ENCODE assay signal across 22 mouse cellular contexts in the genomic region with DNA sequence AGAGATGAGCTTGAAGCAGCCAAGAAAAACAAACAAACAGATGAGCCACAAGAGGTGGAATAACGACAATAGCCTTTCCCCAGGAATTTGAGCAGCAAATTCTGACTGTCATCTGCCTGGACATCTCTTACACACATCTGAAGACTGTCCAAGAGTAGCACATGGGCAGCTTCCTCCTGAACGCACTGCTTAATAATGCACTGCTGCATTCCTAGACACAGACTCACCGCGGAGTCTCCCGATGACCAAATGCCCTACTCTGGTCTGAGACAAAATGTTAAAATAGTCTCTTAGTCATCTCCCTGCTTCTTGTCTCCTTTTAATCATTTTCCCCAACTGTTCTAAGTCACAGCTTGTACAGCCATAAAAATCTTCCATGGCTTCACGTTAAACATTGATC.
DNase-seq lines count a peak whose midpoint lies in the region; ATAC-seq and TF ChIP-seq lines count a peak whose summit lies in the region.
"Had no signal": no experiment of that assay in that cellular context is flagged by ENCODE, and none has a peak within 500 bp of the region (broad histone marks: within the 10 kb centered on the region; RNA-seq: fewer than 3 reads in every experiment).

No protein-coding gene starts in this region.

- intact Hi-C loops in gastrocnemius, postnatal 36 days (cut with DNase I), result no loop called here

- H3K4me3 ChIP-seq in thymus, adult 2 months (ENCODE audit: control insufficient read depth, insufficient read depth, low read length), result no peak overlapping the region
- no peak overlapping the region for H3K4me3 ChIP-seq in midbrain, postnatal 0 days (ENCODE audit: low read depth, low read length)
- H3K4me3 ChIP-seq: embryonic facial prominence, embryonic 12.5 days; heart, adult 2 months; limb, embryonic 12.5 days; liver, embryonic 12.5 days; midbrain, embryonic 12.5 days; neural tube, embryonic 13.5 days had no signal

- no peak for TF ChIP-seq CTCF in Patski (IDR thresholded peaks at IDR 0.05)
- TF ChIP-seq CTCF in thymus, adult 2 months (IDR thresholded peaks at IDR 0.05; ENCODE audit: borderline replicate concordance, control insufficient read depth, extremely low read depth, insufficient read depth, low read length, poor library complexity), result no peak
- TF ChIP-seq CTCF in midbrain, postnatal 0 days (IDR thresholded peaks at IDR 0.05), result no peak

- DNase-seq in gastrocnemius, postnatal 25 days, result peak; percentile 20
- DNase-seq in gastrocnemius, postnatal 36 days, result no peak
- peak; percentile 4 for DNase-seq in lung, postnatal 10 days
- DNase-seq in lung, postnatal 14 days, result no peak
- DNase-seq in Patski (ENCODE audit: low read depth, low spot score), result peak; percentile 98
- DNase-seq in thymus, adult 2 months, result no peak
- no peak for DNase-seq in midbrain, postnatal 0 days (ENCODE audit: low spot score)
- DNase-seq: adrenal gland, postnatal 36 days; cerebellum, adult 2 months; lung, embryonic 14.5 days; thymus, postnatal 4 days had no signal

- CTCF ChIA-PET in Patski (lab: Charles Lee), result interaction anchor here (0.6 to 5.8 kb wide), 11 partner anchors 13 to 193 kb away, joined by 3 to 39 read pairs (median 4); a partner anchor contains a TSS

- H3K9ac ChIP-seq in midbrain, postnatal 0 days (replicated peaks; ENCODE audit: low read length, poor library complexity, severe bottlenecking), result no peak overlapping the region
- H3K9ac ChIP-seq: embryonic facial prominence, embryonic 12.5 days; limb, embryonic 12.5 days; liver, embryonic 12.5 days; lung, embryonic 14.5 days; midbrain, embryonic 12.5 days; neural tube, embryonic 13.5 days had no signal

- in situ Hi-C loops in Patski (cut with MboI; ENCODE audit: low pct_unique_long_range_greater_than_20kb), result no loop called here

- ATAC-seq in Patski, result peak; percentile 100
- no peak for ATAC-seq in midbrain, postnatal 0 days (ENCODE audit: low FRiP score)
- ATAC-seq: CD4-positive, CD25-positive, alpha-beta regulatory T cell, adult 4 months; forebrain, embryonic 16.5 days; hindbrain, postnatal 0 days; intestine, postnatal 0 days; liver, embryonic 12.5 days had no signal

- no peaks in the 10 kb centered on the region for H3K36me3 ChIP-seq in thymus, adult 2 months (ENCODE audit: control insufficient read depth, insufficient read depth, low read length)
- no peaks in the 10 kb centered on the region for H3K36me3 ChIP-seq in midbrain, postnatal 0 days (ENCODE audit: insufficient read depth, low read length)
- H3K36me3 ChIP-seq: embryonic facial prominence, embryonic 12.5 days; limb, embryonic 12.5 days; liver, embryonic 12.5 days; midbrain, embryonic 12.5 days; neural tube, embryonic 13.5 days had no signal

- 91% methylated on average over 6 of the region's 6 CpGs for WGBS in thymus, adult 2 months
- WGBS in midbrain, postnatal 0 days, result 87% methylated on average over 6 of the region's 6 CpGs

- H3K9me3 ChIP-seq in midbrain, postnatal 0 days (ENCODE audit: low read length), result no peaks in the 10 kb centered on the region
- H3K9me3 ChIP-seq: embryonic facial prominence, embryonic 12.5 days; limb, embryonic 12.5 days; liver, embryonic 12.5 days; midbrain, embryonic 12.5 days; neural tube, embryonic 13.5 days had no signal

- POLR2A ChIA-PET in Patski (lab: Charles Lee), result interaction anchor here (0.5 to 0.7 kb wide), 3 partner anchors 11 to 122 kb away, joined by 3 read pairs; no protein-coding TSS in a partner anchor

- TF ChIP-seq POLR2A in thymus, adult 2 months (IDR thresholded peaks at IDR 0.05; ENCODE audit: control insufficient read depth, extremely low read depth, insufficient read depth, low read length, poor library complexity), result no peak

- no peak overlapping the region for H3K4me2 ChIP-seq in midbrain, postnatal 0 days (ENCODE audit: low read depth, low read length, poor library complexity, severe bottlenecking)
- H3K4me2 ChIP-seq: embryonic facial prominence, embryonic 12.5 days; limb, embryonic 12.5 days; liver, embryonic 12.5 days; lung, embryonic 14.5 days; midbrain, embryonic 12.5 days; neural tube, embryonic 13.5 days had no signal

- no peaks in the 10 kb centered on the region for H3K4me1 ChIP-seq in thymus, adult 2 months (replicated peaks; ENCODE audit: control insufficient read depth, insufficient read depth, low read length)
- H3K4me1 ChIP-seq in midbrain, postnatal 0 days (ENCODE audit: insufficient read depth, low read length), result no peaks in the 10 kb centered on the region
- H3K4me1 ChIP-seq: liver, embryonic 12.5 days; midbrain, embryonic 12.5 days; neural tube, embryonic 13.5 days had no signal

- H3K27me3 ChIP-seq in Patski, result no peaks in the 10 kb centered on the region
- no peaks in the 10 kb centered on the region for H3K27me3 ChIP-seq in thymus, adult 2 months (ENCODE audit: control insufficient read depth, insufficient read depth, low read length)
- H3K27me3 ChIP-seq in midbrain, postnatal 0 days (ENCODE audit: insufficient read depth, low read length), result no peaks in the 10 kb centered on the region
- H3K27me3 ChIP-seq: embryonic facial prominence, embryonic 12.5 days; limb, embryonic 12.5 days; liver, embryonic 12.5 days; midbrain, embryonic 12.5 days; neural tube, embryonic 13.5 days had no signal

- no peak overlapping the region for H3K27ac ChIP-seq in thymus, adult 2 months (ENCODE audit: control insufficient read depth, insufficient read depth, low read length)
- H3K27ac ChIP-seq in midbrain, postnatal 0 days (ENCODE audit: low read depth, low read length), result no peak overlapping the region
- H3K27ac ChIP-seq: heart, adult 2 months; hindbrain, postnatal 0 days; kidney, postnatal 0 days; limb, embryonic 12.5 days; liver, embryonic 12.5 days; midbrain, embryonic 12.5 days; neural tube, embryonic 13.5 days had no signal

Comparison
In these comparisons a context has a peak if more than half of its experiments do, and no peak if none do; other contexts are left out.
1. DNase-seq: peak in gastrocnemius, postnatal 25 days (single experiment), lung, postnatal 10 days (single experiment) and Patski (single experiment); none in gastrocnemius, postnatal 36 days (0 of 2), lung, postnatal 14 days (single experiment), thymus, adult 2 months (single experiment) and midbrain, postnatal 0 days (single experiment).